Comparison of ENCODE assay signal across 9 mouse cellular contexts in genomic region chr6:145515859-145516581, GRCm38 (mm10).
DNase-seq lines count a peak whose midpoint lies in the region; ATAC-seq lines count a peak whose summit lies in the region.
"Had no signal": no experiment of that assay in that cellular context is flagged by ENCODE, and none has a peak within 500 bp of the region (broad histone marks: within the 10 kb centered on the region; RNA-seq: fewer than 3 reads in every experiment).

No protein-coding gene starts in this region.

- H3K36me3 ChIP-seq in intestine, embryonic 16.5 days (ENCODE audit: control insufficient read depth, insufficient read depth, low read length), result no peaks in the 10 kb centered on the region
- H3K36me3 ChIP-seq: heart, embryonic 13.5 days had no signal

- no peak overlapping the region; the same call in 1 of the 2 replicates for H3K27ac ChIP-seq in intestine, embryonic 16.5 days (ENCODE audit: low read length)
- H3K27ac ChIP-seq: heart, embryonic 13.5 days; liver, embryonic 14.5 days had no signal

- H3K9me3 ChIP-seq in intestine, embryonic 16.5 days (ENCODE audit: control insufficient read depth, low read length), result no peaks in the 10 kb centered on the region

- ATAC-seq in intestine, embryonic 16.5 days, result peak; percentile 83

- no peak overlapping the region for H3K4me3 ChIP-seq in intestine, embryonic 16.5 days (ENCODE audit: low read length)
- H3K4me3 ChIP-seq: heart, embryonic 13.5 days had no signal

- H3K9ac ChIP-seq in intestine, embryonic 16.5 days (ENCODE audit: low read depth, low read length), result no peak overlapping the region
- H3K9ac ChIP-seq: heart, embryonic 13.5 days; liver, embryonic 14.5 days had no signal

- DNase-seq in brain, adult 2 months (ENCODE audit: low read depth, low spot score), result peak; percentile 49
- DNase-seq in embryo, embryonic 11 days, result peak; percentile 54
- DNase-seq in mesoderm, embryonic 11.5 days (ENCODE audit: low read depth, low spot score), result peak; percentile 81
- DNase-seq in B cell, adult 2 months, result no peak
- DNase-seq in T-cell, adult 2 months (ENCODE audit: low spot score), result no peak
- no peak for DNase-seq in thymus, adult 18-20 months

- no peaks in the 10 kb centered on the region for H3K27me3 ChIP-seq in intestine, embryonic 16.5 days (replicated peaks; ENCODE audit: control insufficient read depth, insufficient read depth, low read length)
- H3K27me3 ChIP-seq: heart, embryonic 13.5 days had no signal

- H3K4me1 ChIP-seq in intestine, embryonic 16.5 days (ENCODE audit: control insufficient read depth, insufficient read depth, low read length), result 0 out of 2 replicates have a peak, but pooled peaks cover 4% of the 10 kb centered on the region

- 50% methylated on average over 10 of the region's 10 CpGs for WGBS in intestine, embryonic 16.5 days

- H3K4me2 ChIP-seq in intestine, embryonic 16.5 days (ENCODE audit: low read depth, low read length), result no peak overlapping the region
- H3K4me2 ChIP-seq: heart, embryonic 13.5 days had no signal

Comparison
In these comparisons a context has a peak if more than half of its experiments do, and no peak if none do; other contexts are left out.
1. DNase-seq: peak in brain, adult 2 months (single experiment), embryo, embryonic 11 days (single experiment) and mesoderm, embryonic 11.5 days (single experiment); none in B cell, adult 2 months (0 of 2), T-cell, adult 2 months (single experiment) and thymus, adult 18-20 months (0 of 2).